Mouse (Mus musculus) gastrocnemius, postnatal 14 days (tissue): Measurements from ENCODE around the gene Nid1. TPM values are rescaled to one million over a fixed set of nuclear protein-coding genes. Genes with fewer than 3 reads are reported as not detected.
"Not testable (repeated sequence)": the region's sequence is repeated elsewhere in the genome, so short reads cannot be mapped to it uniquely, and the experiment has no call there.

ENCODE experiments used
- DNase-seq: peaks from one replicate; pipeline ENCODE4 v3.0.0; 2021; ENCODE audit warnings: mixed read lengths
- intact Hi-C: fragments of 180-260 bp; cut with DNase I; formaldehyde crosslinking; loops from one replicate; pipeline ENCODE4 v1.15.1; 2025; ENCODE audit warnings: low total_unique reads
- total RNA-seq, 2 experiments: library from RNA; stranded (reverse); gene quantifications; 2 replicates each; pipeline ENCODE4 v1.2.3; 2021

Nid1 gene
- total RNA-seq, 2 experiments from 2014 or later = 169 to 193 TPM

- DNase-seq = no peak
- intact Hi-C loops = no loop called here
Measured at GRCm38 (mm10) chr13:13525877-13526276, 88.5 kb downstream of the Nid1 start.

GRCm38 (mm10) chr13:13529115-13529542 lies 91.8 kb downstream of the Nid1 start:
- no peak for DNase-seq

GRCm38 (mm10) chr13:13530913-13531312 lies 93.6 kb downstream of the Nid1 start:
- intact Hi-C loops = no loop called here

More at GRCm38 (mm10) chr13:13529115-13529542, 91.8 kb downstream of the Nid1 start:
- intact Hi-C loops = no loop called here

GRCm38 (mm10) chr13:13531923-13532322 lies 94.6 kb downstream of the Nid1 start:
- DNase-seq = no peak
- intact Hi-C loops = no loop called here

More at GRCm38 (mm10) chr13:13530913-13531312, 93.6 kb downstream of the Nid1 start:
- no peak for DNase-seq

- intact Hi-C loops = no loop called here
- no peak for DNase-seq
Measured at GRCm38 (mm10) chr13:13536555-13536954, 99.2 kb downstream of the Nid1 start.

- intact Hi-C loops = no loop called here
- no peak for DNase-seq
Measured at GRCm38 (mm10) chr13:13537272-13538015, 100.1 kb downstream of the Nid1 start.

- intact Hi-C loops = no loop called here
- DNase-seq = peak; percentile 19
Measured at GRCm38 (mm10) chr13:13538585-13539300, 101.4 kb downstream of the Nid1 start.

GRCm38 (mm10) chr13:13543073-13543472 lies 105.7 kb downstream of the Nid1 start:
- intact Hi-C loops, DNase-seq: not testable (repeated sequence)

GRCm38 (mm10) chr13:13546792-13547191 lies 109.4 kb downstream of the Nid1 start:
- intact Hi-C loops = no loop called here
- no peak for DNase-seq

- intact Hi-C loops = no loop called here
- no peak for DNase-seq
Measured at GRCm38 (mm10) chr13:13547889-13548288, 110.5 kb downstream of the Nid1 start.

- intact Hi-C loops = no loop called here
- no peak for DNase-seq
Measured at GRCm38 (mm10) chr13:13548431-13549190, 111.3 kb downstream of the Nid1 start.

- DNase-seq = no peak
- intact Hi-C loops = no loop called here
Measured at GRCm38 (mm10) chr13:13549687-13550660, 112.6 kb downstream of the Nid1 start.

GRCm38 (mm10) chr13:13552020-13552419 lies 114.7 kb downstream of the Nid1 start:
- no peak for DNase-seq
- intact Hi-C loops = no loop called here

GRCm38 (mm10) chr13:13553660-13554059 lies 116.3 kb downstream of the Nid1 start:
- no peak for DNase-seq
- intact Hi-C loops = no loop called here

- DNase-seq = no peak
- intact Hi-C loops = no loop called here
Measured at GRCm38 (mm10) chr13:13555196-13555595, 117.8 kb downstream of the Nid1 start.

GRCm38 (mm10) chr13:13557001-13557743 lies 119.8 kb downstream of the Nid1 start:
- no peak for DNase-seq
- intact Hi-C loops = no loop called here

- no peak for DNase-seq
- intact Hi-C loops = no loop called here
Measured at GRCm38 (mm10) chr13:13558251-13558650, 120.9 kb downstream of the Nid1 start.

GRCm38 (mm10) chr13:13558900-13559299 lies 121.5 kb downstream of the Nid1 start:
- intact Hi-C loops = no loop called here
- DNase-seq = no peak
